Mouse (Mus musculus): Measurements from ENCODE around the gene T2.

The T2 gene

GRCm38 (mm10) chr17:8416865-8417264, 61.1 kb downstream of the T2 start:
- no peak for DNase-seq (ENCODE audit: low spot score)

- no peak for DNase-seq (ENCODE audit: low spot score)
These were observed 64.9 kb downstream of the T2 start for GRCm38 (mm10) chr17:8420739-8421138.

GRCm38 (mm10) chr17:8421517-8421916, 65.7 kb downstream of the T2 start:
- no peak for DNase-seq (ENCODE audit: low spot score)

- no peak for DNase-seq (ENCODE audit: low spot score)
These were observed 67.5 kb downstream of the T2 start for GRCm38 (mm10) chr17:8423283-8423682.

GRCm38 (mm10) chr17:8429436-8429835, 73.6 kb downstream of the T2 start:
- DNase-seq (ENCODE audit: low spot score) = no peak

GRCm38 (mm10) chr17:8429896-8430295, 74.1 kb downstream of the T2 start:
- DNase-seq (ENCODE audit: low spot score) = no peak

GRCm38 (mm10) chr17:8432179-8432800, 76.5 kb downstream of the T2 start:
- DNase-seq (ENCODE audit: low spot score) = no peak

GRCm38 (mm10) chr17:8433121-8433977, 77.6 kb downstream of the T2 start:
- no peak for DNase-seq (ENCODE audit: low spot score)

- DNase-seq (ENCODE audit: low spot score) = no peak
These were observed 78.5 kb downstream of the T2 start, which contains the start of gene T for GRCm38 (mm10) chr17:8433978-8434960. T (plus strand) TSS chr17:8434423.

- no peak for DNase-seq (ENCODE audit: low spot score)
These were observed 80.4 kb downstream of the T2 start for GRCm38 (mm10) chr17:8436184-8436583.

- DNase-seq (ENCODE audit: low spot score) = no peak
These were observed 88.3 kb downstream of the T2 start for GRCm38 (mm10) chr17:8444062-8444461.

- DNase-seq (ENCODE audit: low spot score) = no peak
These were observed 91.9 kb downstream of the T2 start for GRCm38 (mm10) chr17:8447676-8448192.

- no peak for DNase-seq (ENCODE audit: low spot score)
These were observed 92.5 kb downstream of the T2 start for GRCm38 (mm10) chr17:8448324-8448723.

GRCm38 (mm10) chr17:8455196-8455595, 99.4 kb downstream of the T2 start:
- DNase-seq (ENCODE audit: low spot score) = no peak

- no peak for DNase-seq (ENCODE audit: low spot score)
These were observed 99.8 kb downstream of the T2 start for GRCm38 (mm10) chr17:8455601-8456000.

- no peak for DNase-seq (ENCODE audit: low spot score)
These were observed 101.2 kb downstream of the T2 start for GRCm38 (mm10) chr17:8456856-8457460.

GRCm38 (mm10) chr17:8461568-8461967, 105.8 kb downstream of the T2 start:
- no peak for DNase-seq (ENCODE audit: low spot score)

GRCm38 (mm10) chr17:8463482-8464128, 107.8 kb downstream of the T2 start:
- DNase-seq (ENCODE audit: low spot score) = peak; percentile 32

GRCm38 (mm10) chr17:8467771-8468170, 112.0 kb downstream of the T2 start:
- no peak for DNase-seq (ENCODE audit: low spot score)

- peak; percentile 33 for DNase-seq (ENCODE audit: low spot score)
These were observed 113.0 kb downstream of the T2 start for GRCm38 (mm10) chr17:8468716-8469344.

All from lung, postnatal 25 days (tissue).